ENCODE assay signal across 30 mouse cellular contexts in genomic region chr13:12146918-12147507, GRCm38 (mm10). TPM values are rescaled to one million over a fixed set of nuclear protein-coding genes. Genes with fewer than 3 reads are reported as not detected.
DNase-seq lines count a peak whose midpoint lies in the region; ATAC-seq and TF ChIP-seq lines count a peak whose summit lies in the region.
"Had no signal": no experiment of that assay in that cellular context is flagged by ENCODE, and none has a peak within 500 bp of the region (broad histone marks: within the 10 kb centered on the region; RNA-seq: fewer than 3 reads in every experiment).

No protein-coding gene starts in this region.

- no peaks in the 10 kb centered on the region for H3K27me3 ChIP-seq in heart, embryonic 13.5 days (replicated peaks)
- H3K27me3 ChIP-seq in lung, embryonic 16.5 days (ENCODE audit: control insufficient read depth, insufficient read depth, low read depth, low read length), result no peaks in the 10 kb centered on the region
- no peaks in the 10 kb centered on the region for H3K27me3 ChIP-seq in intestine, embryonic 15.5 days (replicated peaks)
- H3K27me3 ChIP-seq in stomach, postnatal 0 days (ENCODE audit: control insufficient read depth, insufficient read depth, low read length), result no peaks in the 10 kb centered on the region
- H3K27me3 ChIP-seq: embryonic facial prominence, embryonic 12.5 days; hindbrain, embryonic 15.5 days; limb, embryonic 13.5 days; liver, embryonic 13.5 days had no signal

- no peak overlapping the region for H3K4me3 ChIP-seq in heart, embryonic 13.5 days
- H3K4me3 ChIP-seq in lung, embryonic 16.5 days (ENCODE audit: low read length), result no peak overlapping the region
- no peak overlapping the region for H3K4me3 ChIP-seq in lung, adult 2 months (replicated peaks; ENCODE audit: extremely low read depth, low read depth, low read length)
- no peak overlapping the region for H3K4me3 ChIP-seq in intestine, embryonic 15.5 days (replicated peaks)
- H3K4me3 ChIP-seq in stomach, postnatal 0 days (ENCODE audit: low read depth, low read length), result no peak overlapping the region
- H3K4me3 ChIP-seq: embryonic facial prominence, embryonic 12.5 days; hindbrain, embryonic 10.5 days; hindbrain, embryonic 15.5 days; limb, embryonic 13.5 days; liver, embryonic 13.5 days had no signal

- no peak overlapping the region for H3K9ac ChIP-seq in heart, embryonic 13.5 days
- no peak overlapping the region for H3K9ac ChIP-seq in lung, embryonic 16.5 days (ENCODE audit: low read length)
- H3K9ac ChIP-seq in intestine, embryonic 15.5 days, result no peak overlapping the region
- H3K9ac ChIP-seq in stomach, postnatal 0 days (ENCODE audit: low read length), result no peak overlapping the region
- H3K9ac ChIP-seq: embryonic facial prominence, embryonic 12.5 days; hindbrain, embryonic 15.5 days; limb, embryonic 13.5 days; liver, embryonic 13.5 days had no signal

- H3K4me1 ChIP-seq in heart, embryonic 13.5 days, result peaks cover 30% of the 10 kb centered on the region
- no peaks in the 10 kb centered on the region for H3K4me1 ChIP-seq in lung, embryonic 16.5 days (replicated peaks; ENCODE audit: control insufficient read depth, insufficient read depth, low read length)
- no peaks in the 10 kb centered on the region for H3K4me1 ChIP-seq in lung, adult 2 months (ENCODE audit: control insufficient read depth, insufficient read depth, low read length)
- no peaks in the 10 kb centered on the region for H3K4me1 ChIP-seq in intestine, embryonic 15.5 days (replicated peaks)
- H3K4me1 ChIP-seq in stomach, postnatal 0 days (replicated peaks; ENCODE audit: control insufficient read depth, insufficient read depth), result no peaks in the 10 kb centered on the region
- H3K4me1 ChIP-seq: embryonic facial prominence, embryonic 12.5 days; hindbrain, embryonic 10.5 days; hindbrain, embryonic 15.5 days; limb, embryonic 13.5 days; liver, embryonic 13.5 days had no signal

- TF ChIP-seq POLR2A in lung, adult 2 months (IDR thresholded peaks at IDR 0.05; ENCODE audit: borderline replicate concordance, extremely low read depth, low read depth, low read length), result no peak

- no peak for DNase-seq in heart, adult 9 months (ENCODE audit: low spot score in 2 of 2)
- no peak for DNase-seq in lung, adult 2 months
- no peak for DNase-seq in stomach, postnatal 0 days (ENCODE audit: low spot score)
- no peak for DNase-seq in spleen, postnatal 14 days (ENCODE audit: low spot score in 2 of 2)
- DNase-seq in c-Kit-positive CD71-positive TER-119-positive erythroid progenitor cells, embryonic 14.5 days (ENCODE audit: low spot score), result no peak
- DNase-seq: adrenal gland, postnatal 14 days; cerebellum, adult 11-12 months; cerebellum, adult 9-11 months; embryo, embryonic 11 days; gastrocnemius, postnatal 25 days; heart, postnatal 14 days; kidney, adult 9 months; kidney, postnatal 25 days; liver, embryonic 13.5 days; lung, adult 18-20 months; midbrain, embryonic 14.5 days; right cerebral cortex, postnatal 25 days; spleen, adult 18-20 months; thymus, postnatal 14 days had no signal

- TF ChIP-seq CTCF in lung, adult 2 months (IDR thresholded peaks at IDR 0.05; ENCODE audit: insufficient read depth, low read length), result no peak
- no peak for TF ChIP-seq CTCF in stomach, postnatal 0 days (IDR thresholded peaks at IDR 0.05; ENCODE audit: low read depth)

- WGBS in heart, embryonic 13.5 days, result 65% methylated on average over 6 of the region's 6 CpGs
- WGBS in lung, embryonic 16.5 days, result 50% methylated on average over 6 of the region's 6 CpGs
- 57% methylated on average over 6 of the region's 6 CpGs for WGBS in lung, adult 2 months
- WGBS in intestine, embryonic 15.5 days, result 35% methylated on average over 6 of the region's 6 CpGs
- 23% methylated on average over 6 of the region's 6 CpGs for WGBS in stomach, postnatal 0 days

- no peak for TF ChIP-seq EP300 in stomach, postnatal 0 days (optimal IDR thresholded peaks at IDR 0.05)

- H3K36me3 ChIP-seq in heart, embryonic 13.5 days, result no peaks in the 10 kb centered on the region
- no peaks in the 10 kb centered on the region for H3K36me3 ChIP-seq in lung, embryonic 16.5 days (ENCODE audit: control insufficient read depth, insufficient read depth, low read length)
- no peaks in the 10 kb centered on the region for H3K36me3 ChIP-seq in intestine, embryonic 15.5 days
- H3K36me3 ChIP-seq in stomach, postnatal 0 days (ENCODE audit: control insufficient read depth, insufficient read depth, low read length), result no peaks in the 10 kb centered on the region
- H3K36me3 ChIP-seq: embryonic facial prominence, embryonic 12.5 days; hindbrain, embryonic 10.5 days; hindbrain, embryonic 15.5 days; limb, embryonic 13.5 days; liver, embryonic 13.5 days had no signal

- no peaks in the 10 kb centered on the region for H3K9me3 ChIP-seq in heart, embryonic 13.5 days
- no peaks in the 10 kb centered on the region for H3K9me3 ChIP-seq in lung, embryonic 16.5 days (ENCODE audit: control insufficient read depth, low read length)
- H3K9me3 ChIP-seq in intestine, embryonic 15.5 days, result no peaks in the 10 kb centered on the region
- H3K9me3 ChIP-seq in stomach, postnatal 0 days (ENCODE audit: control insufficient read depth, low read length), result no peaks in the 10 kb centered on the region
- H3K9me3 ChIP-seq: embryonic facial prominence, embryonic 12.5 days; hindbrain, embryonic 10.5 days; hindbrain, embryonic 15.5 days; limb, embryonic 13.5 days; liver, embryonic 13.5 days had no signal

- no peak for ATAC-seq in heart, embryonic 13.5 days (ENCODE audit: extremely low read depth, insufficient number of reproducible peaks, low FRiP score, low TSS enrichment)
- ATAC-seq in lung, embryonic 16.5 days (ENCODE audit: low read depth), result 0 out of 2 replicates have a peak, but pooled peaks have one; percentile 41
- peak; percentile 49 for ATAC-seq in intestine, embryonic 15.5 days
- ATAC-seq in stomach, postnatal 0 days (ENCODE audit: low FRiP score, low TSS enrichment), result peak; percentile 35; the same call in 1 of the 2 replicates
- ATAC-seq: CD4-positive, CD25-positive, alpha-beta regulatory T cell, adult 4 months; forebrain, embryonic 14.5 days; inflammation-experienced regulatory T-cells, adult 6 months had no signal

- no peak overlapping the region for H3K4me2 ChIP-seq in heart, embryonic 13.5 days
- H3K4me2 ChIP-seq in lung, embryonic 16.5 days (ENCODE audit: low read depth, low read length), result no peak overlapping the region
- H3K4me2 ChIP-seq in intestine, embryonic 15.5 days (replicated peaks), result no peak overlapping the region
- H3K4me2 ChIP-seq in stomach, postnatal 0 days (replicated peaks; ENCODE audit: low read depth), result no peak overlapping the region
- H3K4me2 ChIP-seq: embryonic facial prominence, embryonic 12.5 days; hindbrain, embryonic 15.5 days; limb, embryonic 13.5 days; liver, embryonic 13.5 days had no signal

- 0 out of 2 replicates have a peak overlapping the region, but pooled peaks have one; percentile 6 for H3K27ac ChIP-seq in heart, embryonic 13.5 days (replicated peaks)
- H3K27ac ChIP-seq in lung, embryonic 16.5 days (ENCODE audit: low read length), result no peak overlapping the region
- H3K27ac ChIP-seq in intestine, embryonic 15.5 days, result no peak overlapping the region
- H3K27ac ChIP-seq in stomach, postnatal 0 days (replicated peaks), result no peak overlapping the region; the same call in none of the 2 replicates
- H3K27ac ChIP-seq: embryonic facial prominence, embryonic 12.5 days; hindbrain, embryonic 10.5 days; hindbrain, embryonic 15.5 days; limb, embryonic 13.5 days; liver, embryonic 13.5 days; macrophage had no signal

RNA-seq across cellular contexts. Expression of gene Ryr2, which starts 40.3 kb away (rescaled TPM):
- polyA plus RNA-seq in heart, embryonic 13.5 days (2015; fragmentation: Nextera tagmentation; extraction: Ambion mirVana), result 20.9 and 22.5 TPM in 2 replicates
- 1.5 and 1.6 TPM in 2 replicates for polyA plus RNA-seq in lung, embryonic 16.5 days (2015; fragmentation: Nextera tagmentation; extraction: Ambion mirVana)
- polyA plus RNA-seq in lung, adult 2 months (2012; rRNA removed), result 2.3 and 4.1 TPM in 2 replicates
- polyA plus RNA-seq in intestine, embryonic 15.5 days (2015; fragmentation: Nextera tagmentation; extraction: Ambion mirVana), result 1.0 and 1.1 TPM in 2 replicates
- polyA plus RNA-seq in stomach, postnatal 0 days (2015; fragmentation: Nextera tagmentation; extraction: Ambion mirVana), result 0.61 and 0.62 TPM in 2 replicates
- polyA plus RNA-seq: inflammation-experienced regulatory T-cells, adult 6 months; macrophage had no signal
